Mouse (Mus musculus) heart, embryonic 16.5 days (tissue): Measurements from ENCODE around the gene Wasf2. TPM values are rescaled to one million over a fixed set of nuclear protein-coding genes. Genes with fewer than 3 reads are reported as not detected.

Experiments
- ATAC-seq: fragments of 200-750 bp; cut with Nextera tagmentation; replicated peaks from 2 replicates; pipeline ENCODE4 v1.8.0; 2017; ENCODE audit warnings: moderate number of reproducible peaks; ENCODE audit not compliant: insufficient read depth, low FRiP score; ENCODE audit errors: extremely low read depth
- H3K27ac ChIP-seq: fragments of 300-500 bp; sonication (generic); 2 replicates; pipeline ENCODE4 v1.5.1; 2014; ENCODE audit warnings: mild to moderate bottlenecking, low read length, control low read depth, moderate library complexity
- H3K27me3 ChIP-seq: fragments of 300-500 bp; sonication (generic); 2 replicates; pipeline ENCODE4 v1.6.1; 2014; ENCODE audit warnings: low read length, mixed read lengths; ENCODE audit not compliant: control insufficient read depth, insufficient read depth
- H3K36me3 ChIP-seq: fragments of 300-500 bp; sonication (generic); 2 replicates; pipeline ENCODE4 v1.6.1; 2014; ENCODE audit not compliant: control insufficient read depth, insufficient read depth
- H3K4me1 ChIP-seq: fragments of 300-500 bp; sonication (generic); 2 replicates; pipeline ENCODE4 v1.6.1; 2014; ENCODE audit warnings: low read length, mixed read lengths; ENCODE audit not compliant: control insufficient read depth, insufficient read depth
- H3K4me2 ChIP-seq: fragments of 300-500 bp; sonication (generic); 2 replicates; pipeline ENCODE4 v1.6.1; 2014; ENCODE audit warnings: low read depth, mild to moderate bottlenecking, control low read depth, low read length
- H3K4me3 ChIP-seq: fragments of 300-500 bp; sonication (generic); 2 replicates; pipeline ENCODE4 v1.5.1; 2014; ENCODE audit warnings: mild to moderate bottlenecking, control low read depth, low read length
- H3K9ac ChIP-seq: fragments of 300-500 bp; sonication (generic); 2 replicates; pipeline ENCODE4 v1.6.1; 2014; ENCODE audit warnings: low read length, control low read depth
- H3K9me3 ChIP-seq: fragments of 300-500 bp; sonication (generic); replicated peaks from 2 replicates; pipeline ENCODE4 v1.6.1; 2016; ENCODE audit warnings: low read length; ENCODE audit not compliant: control insufficient read depth
- WGBS: fragments of 180-500 bp; shearing (Covaris S2); extraction: QIAGEN DNeasy Blood & Tissue Kit; methylation state at CpG from one replicate; pipeline ENCODE4 v1.1.7; 2014; 5-methylcytosine and 5-hydroxymethylcytosine counted together
- polyA plus RNA-seq: library from polyadenylated mRNA; unstranded; fragments of >200 nt; fragmentation: Nextera tagmentation; extraction: Ambion mirVana; gene quantifications from 2 replicates; pipeline ENCODE4 v1.2.1, GENCODE M21; 2015

The Wasf2 gene
- polyA plus RNA-seq, 1 experiment from 2014 or later = 45.0 TPM

GRCm38 (mm10) chr4:133108481-133109334, 21.6 kb upstream of the Wasf2 start:
- peak overlapping the region; percentile 34; the same call in 1 of the 2 replicates for H3K9ac ChIP-seq
- 0 out of 2 replicates have a peak, but pooled peaks have one; percentile 11 for ATAC-seq
- no peak overlapping the region for H3K4me3 ChIP-seq
- 64% methylated on average over 13 of the region's 13 CpGs for WGBS
- no peaks in the 10 kb centered on the region for H3K36me3 ChIP-seq
- H3K4me1 ChIP-seq = peaks cover 30% of the 10 kb centered on the region
- no peaks in the 10 kb centered on the region for H3K9me3 ChIP-seq
- H3K4me2 ChIP-seq = no peak overlapping the region
- H3K27ac ChIP-seq = peak overlapping the region; percentile 70
- no peaks in the 10 kb centered on the region for H3K27me3 ChIP-seq

- H3K9ac ChIP-seq = no peak overlapping the region
- 87% methylated on average over 5 of the region's 5 CpGs for WGBS
- no peak overlapping the region for H3K4me2 ChIP-seq
- no peak for ATAC-seq
- H3K27ac ChIP-seq = no peak overlapping the region; the same call in 1 of the 2 replicates
- peaks cover 23% of the 10 kb centered on the region for H3K4me1 ChIP-seq
- H3K27me3 ChIP-seq = no peaks in the 10 kb centered on the region
- no peak overlapping the region for H3K4me3 ChIP-seq
- H3K36me3 ChIP-seq = no peaks in the 10 kb centered on the region
- H3K9me3 ChIP-seq = no peaks in the 10 kb centered on the region
Measured at GRCm38 (mm10) chr4:133109335-133109801, 20.9 kb upstream of the Wasf2 start.

- 48% methylated on average over 13 of the region's 13 CpGs for WGBS
- H3K4me1 ChIP-seq = peaks cover 27% of the 10 kb centered on the region
- H3K9ac ChIP-seq = no peak overlapping the region
- ATAC-seq = no peak
- H3K27ac ChIP-seq = no peak overlapping the region
- no peak overlapping the region for H3K4me3 ChIP-seq
- no peaks in the 10 kb centered on the region for H3K36me3 ChIP-seq
- H3K9me3 ChIP-seq = no peaks in the 10 kb centered on the region
- no peaks in the 10 kb centered on the region for H3K27me3 ChIP-seq
- no peak overlapping the region for H3K4me2 ChIP-seq
Measured at GRCm38 (mm10) chr4:133112175-133112838, 18.0 kb upstream of the Wasf2 start.

GRCm38 (mm10) chr4:133113351-133113882, 16.9 kb upstream of the Wasf2 start:
- Histone ChIP-seq H3K27me3 (no peaks in the 10 kb centered on the region), H3K27ac (no peak overlapping the region), H3K4me2 (no peak overlapping the region), H3K36me3 (no peaks in the 10 kb centered on the region), H3K4me3 (no peak overlapping the region), H3K4me1 (peaks cover 24% of the 10 kb centered on the region), H3K9ac (no peak overlapping the region), H3K9me3 (no peaks in the 10 kb centered on the region)
- no peak for ATAC-seq
- WGBS = 59% methylated on average over 6 of the region's 6 CpGs

GRCm38 (mm10) chr4:133114762-133115161, 15.5 kb upstream of the Wasf2 start:
- no peak overlapping the region for H3K4me3 ChIP-seq
- no peaks in the 10 kb centered on the region for H3K36me3 ChIP-seq
- no peak overlapping the region for H3K9ac ChIP-seq
- no peak overlapping the region for H3K27ac ChIP-seq
- no peak overlapping the region for H3K4me2 ChIP-seq
- WGBS = 78% methylated on average over 3 of the region's 3 CpGs
- ATAC-seq = no peak
- H3K27me3 ChIP-seq = no peaks in the 10 kb centered on the region
- no peaks in the 10 kb centered on the region for H3K9me3 ChIP-seq
- H3K4me1 ChIP-seq = peaks cover 25% of the 10 kb centered on the region

GRCm38 (mm10) chr4:133115721-133116429, 14.4 kb upstream of the Wasf2 start:
- no peak for ATAC-seq
- no peak overlapping the region for H3K4me2 ChIP-seq
- 79% methylated on average over 14 of the region's 14 CpGs for WGBS
- H3K4me3 ChIP-seq = no peak overlapping the region
- H3K4me1 ChIP-seq = peaks cover 29% of the 10 kb centered on the region
- no peaks in the 10 kb centered on the region for H3K36me3 ChIP-seq
- H3K9me3 ChIP-seq = no peaks in the 10 kb centered on the region
- no peak overlapping the region for H3K27ac ChIP-seq
- no peak overlapping the region for H3K9ac ChIP-seq
- H3K27me3 ChIP-seq = no peaks in the 10 kb centered on the region

GRCm38 (mm10) chr4:133116756-133117470, 13.4 kb upstream of the Wasf2 start:
- H3K9ac ChIP-seq = peak overlapping the region; percentile 67
- H3K9me3 ChIP-seq = no peaks in the 10 kb centered on the region
- no peaks in the 10 kb centered on the region for H3K27me3 ChIP-seq
- WGBS = 48% methylated on average over 3 of the region's 3 CpGs
- H3K4me1 ChIP-seq = peaks cover 32% of the 10 kb centered on the region
- peak overlapping the region; percentile 98 for H3K27ac ChIP-seq
- H3K4me2 ChIP-seq = peak overlapping the region; percentile 49
- no peak overlapping the region for H3K4me3 ChIP-seq
- no peaks in the 10 kb centered on the region for H3K36me3 ChIP-seq
- ATAC-seq = peak; percentile 15; the same call in 1 of the 2 replicates
